Mouse (Mus musculus): ENCODE measurements around the gene Mgll.

The Mgll gene

GRCm38 (mm10) chr6:88717143-88718032, 6.8 kb upstream of the Mgll start:
- no peak for DNase-seq (ENCODE audit: low spot score)

- no peak for DNase-seq (ENCODE audit: low spot score)
Measured at GRCm38 (mm10) chr6:88718033-88718725, 6.0 kb upstream of the Mgll start.

- DNase-seq (ENCODE audit: low spot score): no peak
Measured at GRCm38 (mm10) chr6:88721059-88721458, 3.2 kb upstream of the Mgll start.

- no peak for DNase-seq (ENCODE audit: low spot score)
Measured at GRCm38 (mm10) chr6:88722906-88723305, 1.3 kb upstream of the Mgll start.

- DNase-seq (ENCODE audit: low spot score): no peak
Measured at GRCm38 (mm10) chr6:88723806-88724312, 353 bp upstream of the Mgll start.

GRCm38 (mm10) chr6:88725590-88725989, 1.4 kb downstream of the Mgll start:
- no peak for DNase-seq (ENCODE audit: low spot score)

- no peak for DNase-seq (ENCODE audit: low spot score)
Measured at GRCm38 (mm10) chr6:88726252-88727211, 2.3 kb downstream of the Mgll start.

- no peak for DNase-seq (ENCODE audit: low spot score)
Measured at GRCm38 (mm10) chr6:88727490-88727889, 3.3 kb downstream of the Mgll start.

GRCm38 (mm10) chr6:88728054-88728453, 3.8 kb downstream of the Mgll start:
- DNase-seq (ENCODE audit: low spot score): no peak

- no peak for DNase-seq (ENCODE audit: low spot score)
Measured at GRCm38 (mm10) chr6:88728515-88728914, 4.3 kb downstream of the Mgll start.

GRCm38 (mm10) chr6:88731211-88731751, 7.1 kb downstream of the Mgll start:
- DNase-seq (ENCODE audit: low spot score): no peak

- peak; percentile 37 for DNase-seq (ENCODE audit: low spot score)
Measured at GRCm38 (mm10) chr6:88731991-88732390, 7.8 kb downstream of the Mgll start.

GRCm38 (mm10) chr6:88732643-88733613, 8.7 kb downstream of the Mgll start:
- DNase-seq (ENCODE audit: low spot score): no peak

- DNase-seq (ENCODE audit: low spot score): no peak
Measured at GRCm38 (mm10) chr6:88736337-88736736, 12.1 kb downstream of the Mgll start.

- DNase-seq (ENCODE audit: low spot score): no peak
Measured at GRCm38 (mm10) chr6:88736741-88737508, 12.7 kb downstream of the Mgll start.

GRCm38 (mm10) chr6:88737509-88737888, 13.3 kb downstream of the Mgll start:
- no peak for DNase-seq (ENCODE audit: low spot score)

- no peak for DNase-seq (ENCODE audit: low spot score)
Measured at GRCm38 (mm10) chr6:88741041-88741440, 16.8 kb downstream of the Mgll start.

GRCm38 (mm10) chr6:88741791-88742190, 17.6 kb downstream of the Mgll start:
- DNase-seq (ENCODE audit: low spot score): no peak

- no peak for DNase-seq (ENCODE audit: low spot score)
Measured at GRCm38 (mm10) chr6:88742286-88743011, 18.2 kb downstream of the Mgll start.
